Mouse (Mus musculus) right cerebral cortex, postnatal 14 days (tissue): ENCODE measurements around the gene Ptpn3.
"Not testable (repeated sequence)": the region's sequence is repeated elsewhere in the genome, so short reads cannot be mapped to it uniquely, and the experiment has no call there.

ENCODE experiments used
- DNase-seq: peaks from one replicate; pipeline ENCODE4 v3.0.0; 2022

Gene Ptpn3

GRCm38 (mm10) chr4:57214114-57214513 is 87.5 kb downstream of the Ptpn3 start:
- DNase-seq, result no peak

DNA sequence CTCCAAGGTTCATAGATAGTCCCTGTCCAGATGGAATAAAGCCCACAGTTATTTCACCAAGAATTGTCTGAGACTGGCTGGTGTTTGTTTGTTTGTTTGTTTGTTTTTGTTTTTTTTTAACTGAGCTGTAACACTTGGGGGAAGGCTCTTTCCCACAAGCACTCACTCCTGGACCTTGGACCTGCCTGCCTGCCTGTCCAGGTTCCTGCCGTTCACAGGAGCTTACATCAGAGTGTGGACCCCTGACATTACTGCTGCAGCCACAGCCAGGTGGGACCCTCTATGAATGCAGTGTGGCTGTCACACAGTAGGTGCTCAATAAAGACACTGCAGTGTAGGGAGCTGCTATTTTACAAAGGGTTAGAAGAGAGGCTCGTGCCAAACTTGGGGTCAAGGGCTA is 89.9 kb downstream of the Ptpn3 start:
- DNase-seq, result no peak

GRCm38 (mm10) chr4:57205908-57206307 is 95.7 kb downstream of the Ptpn3 start:
- no peak for DNase-seq

DNA sequence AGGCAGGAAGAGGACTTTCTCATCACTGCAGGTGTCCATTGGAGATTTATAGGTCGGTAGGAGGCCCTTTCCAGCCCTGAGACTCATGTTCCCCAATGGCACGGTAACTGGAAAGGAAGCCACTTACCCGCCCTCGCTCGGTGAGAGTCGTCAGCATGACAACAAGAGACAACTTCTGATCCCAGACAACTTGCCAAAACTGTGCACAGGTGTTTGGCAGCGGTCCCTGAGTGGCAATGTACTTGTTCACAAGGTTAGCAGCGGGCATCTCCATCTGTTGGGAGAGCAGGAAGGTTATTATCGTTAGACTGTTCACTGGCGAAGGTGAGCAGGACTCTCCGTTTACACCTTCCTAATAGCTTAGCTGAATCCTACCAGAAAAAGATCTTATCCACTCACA is 96.9 kb downstream of the Ptpn3 start:
- no peak for DNase-seq

GRCm38 (mm10) chr4:57202660-57203361 is 98.8 kb downstream of the Ptpn3 start:
- no peak for DNase-seq

- DNase-seq, result no peak
Measured at GRCm38 (mm10) chr4:57202132-57202531, 99.5 kb downstream of the Ptpn3 start.

DNA sequence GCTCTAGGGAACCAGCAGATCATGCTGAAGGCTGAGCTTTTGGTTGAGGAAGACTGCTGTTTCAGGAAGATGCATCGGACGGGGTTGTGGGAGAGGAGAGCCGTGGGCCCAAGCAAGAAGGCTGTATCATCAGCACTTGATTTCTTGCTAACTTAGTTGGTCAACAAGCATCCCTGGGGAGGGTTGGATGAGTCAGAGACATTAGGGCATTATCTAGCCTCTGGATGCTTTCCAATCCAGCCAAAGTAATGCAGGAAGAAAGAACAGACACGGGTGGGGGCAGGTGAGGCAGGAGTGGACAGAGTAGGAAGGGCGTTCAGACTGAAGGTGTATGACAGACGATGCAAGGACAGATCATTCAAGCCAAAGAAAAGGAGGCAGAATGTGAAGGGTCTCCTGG is 101.0 kb downstream of the Ptpn3 start:
- no peak for DNase-seq

GRCm38 (mm10) chr4:57198666-57199393 is 102.8 kb downstream of the Ptpn3 start:
- not testable (repeated sequence) for DNase-seq

DNA sequence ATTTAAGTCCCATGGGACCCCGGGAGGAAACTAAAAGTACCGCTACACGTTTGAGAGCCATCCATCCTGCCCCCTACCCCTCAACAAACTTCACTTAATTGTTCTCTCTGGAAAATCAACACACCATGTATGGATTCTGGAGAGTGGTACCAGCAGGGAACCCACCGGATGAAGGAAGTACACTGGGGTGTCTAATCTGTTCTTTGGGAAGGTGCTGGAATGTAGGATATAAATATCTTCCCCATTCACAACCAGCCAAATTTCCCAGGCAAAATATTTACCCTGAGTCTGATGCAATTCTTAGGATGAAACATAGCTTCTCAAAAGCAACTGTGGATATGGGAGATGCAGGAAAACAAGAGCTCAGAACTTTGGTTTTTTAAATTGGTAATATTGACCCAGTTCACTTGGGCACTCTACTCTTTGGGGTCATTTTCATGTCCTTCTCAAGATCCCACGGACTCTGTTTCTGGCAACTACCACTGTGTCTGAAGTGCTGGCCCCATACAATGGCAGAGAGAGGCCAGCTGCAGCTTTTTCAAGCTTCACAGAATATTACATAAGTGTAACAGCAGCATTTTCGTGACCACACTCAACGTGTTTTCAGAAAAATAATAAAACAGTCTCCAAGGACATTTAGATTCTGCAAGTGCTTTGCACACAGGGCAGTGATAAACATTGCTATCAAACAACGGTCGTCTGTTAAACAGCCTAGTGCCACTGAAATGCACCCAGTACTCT is 109.9 kb downstream of the Ptpn3 start:
- DNase-seq, result no peak

GRCm38 (mm10) chr4:57189881-57190280 is 111.8 kb downstream of the Ptpn3 start:
- DNase-seq, result no peak

DNA sequence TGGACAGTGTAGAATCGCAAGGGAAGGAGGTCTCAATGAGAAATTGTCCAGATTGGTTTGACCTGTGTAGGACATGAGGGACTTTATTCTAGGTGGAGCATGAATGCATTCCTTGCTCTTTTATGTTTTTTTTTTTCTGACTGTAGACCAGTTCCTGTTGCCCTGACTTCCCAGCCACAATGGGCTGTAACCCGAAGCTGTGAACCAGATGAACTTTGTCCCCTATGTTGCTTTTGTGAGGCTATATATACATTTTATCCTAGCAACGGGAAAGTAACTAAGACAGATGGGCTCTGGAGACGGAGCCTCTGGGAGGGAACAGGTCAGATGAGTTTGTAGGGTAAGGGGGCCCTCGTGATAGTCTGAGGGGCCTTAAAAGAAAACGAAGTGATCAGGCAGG is 115.6 kb downstream of the Ptpn3 start:
- no peak for DNase-seq

DNA sequence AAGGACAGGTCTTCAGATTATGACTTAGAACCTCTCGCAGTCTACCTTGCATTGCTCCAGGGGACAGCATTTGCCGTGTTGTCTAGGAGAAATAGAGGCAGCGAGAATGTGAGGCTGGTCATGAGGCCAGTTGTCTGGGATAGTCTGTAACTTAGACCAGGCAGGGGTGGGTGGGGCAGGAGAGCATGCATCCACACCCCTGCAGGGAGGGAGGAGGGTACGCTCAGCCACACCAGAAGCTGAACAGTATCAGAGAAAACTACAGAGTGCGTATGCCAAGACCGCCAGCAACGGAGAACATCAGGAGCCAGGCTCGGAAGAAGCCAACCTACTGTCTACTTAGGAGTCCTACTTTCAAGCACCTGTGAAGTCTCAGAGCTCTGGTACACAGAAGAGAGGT is 116.2 kb downstream of the Ptpn3 start:
- no peak for DNase-seq

- DNase-seq, result no peak
Measured at GRCm38 (mm10) chr4:57183493-57183892, 118.1 kb downstream of the Ptpn3 start.

DNA sequence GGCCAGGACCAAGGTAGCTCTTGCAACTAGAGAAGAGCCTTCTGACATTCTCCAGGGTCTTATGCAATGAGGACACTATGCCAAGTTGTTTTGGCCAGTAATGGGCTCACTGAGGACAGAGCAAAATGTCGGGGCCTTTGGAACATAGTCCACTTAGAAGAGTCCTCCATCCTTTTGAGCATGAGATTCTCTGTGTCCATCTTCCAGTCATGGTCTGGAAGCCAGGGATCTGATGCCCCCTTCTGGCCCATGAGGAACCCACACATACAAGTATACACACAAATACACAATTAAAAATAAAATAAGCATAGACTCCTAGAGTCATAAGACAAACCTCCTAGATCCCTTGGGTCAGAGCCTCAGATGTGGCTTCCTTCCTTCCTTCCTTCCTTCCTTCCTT is 120.1 kb downstream of the Ptpn3 start:
- DNase-seq, result no peak

GRCm38 (mm10) chr4:57178881-57179280 is 122.8 kb downstream of the Ptpn3 start:
- DNase-seq, result no peak

DNA sequence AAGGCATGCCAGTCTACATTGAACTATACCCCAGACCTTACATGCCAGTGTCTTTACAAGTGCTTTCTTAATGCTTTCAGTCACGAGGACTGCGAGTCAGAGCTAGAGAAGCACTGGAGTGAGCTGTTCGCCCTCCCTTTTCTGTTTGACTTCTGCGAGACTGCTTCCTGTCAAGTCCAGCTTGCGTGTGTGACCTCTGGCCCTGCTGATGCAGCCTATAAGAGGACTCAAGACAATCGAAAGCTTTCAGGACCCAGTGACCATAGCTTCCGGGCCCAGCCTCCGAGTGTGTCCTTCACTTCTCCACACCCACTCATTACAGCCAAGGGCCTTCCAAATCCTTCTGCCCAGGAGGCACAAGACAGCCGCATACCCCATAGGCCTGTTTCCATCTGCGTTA is 126.3 kb downstream of the Ptpn3 start:
- DNase-seq, result no peak

DNA sequence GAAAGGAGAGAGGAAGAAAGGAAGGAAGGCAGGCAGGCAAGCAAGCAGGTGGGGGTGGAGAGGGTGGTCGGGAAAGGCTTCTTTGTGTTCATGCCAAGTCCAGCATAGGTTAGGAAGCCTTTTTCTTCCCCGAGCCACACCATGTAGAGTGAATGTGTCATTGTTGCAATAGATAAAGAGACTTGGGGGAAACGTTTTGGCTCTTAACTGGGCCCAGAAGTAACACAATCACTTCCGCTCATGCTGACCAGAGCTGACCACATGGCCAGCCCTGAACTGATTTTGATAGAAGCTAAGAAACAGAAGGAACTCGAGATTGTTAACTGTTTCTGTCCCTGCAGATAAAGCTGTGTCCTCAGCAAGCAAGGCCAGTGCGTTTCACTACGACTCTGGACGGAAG is 128.8 kb downstream of the Ptpn3 start:
- DNase-seq, result no peak

DNA sequence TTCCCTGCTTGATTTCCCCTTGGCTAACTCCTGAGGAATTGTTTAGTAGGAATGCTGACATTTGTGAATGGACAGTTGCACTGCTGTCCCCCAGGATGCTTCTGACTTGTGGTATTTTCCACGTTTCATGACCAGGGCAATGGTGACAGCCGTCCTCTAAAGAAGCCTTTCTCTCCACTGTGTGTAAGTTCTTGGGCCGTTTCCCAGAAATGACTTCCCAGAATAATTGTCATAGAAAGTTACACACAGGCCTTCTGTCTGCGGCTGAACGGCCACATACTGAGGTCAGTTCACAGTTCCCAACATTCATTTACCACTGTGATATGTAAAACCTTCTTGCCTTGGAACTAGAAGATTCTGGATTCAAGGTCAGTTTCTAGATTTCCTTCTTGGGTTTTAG is 129.8 kb downstream of the Ptpn3 start:
- DNase-seq, result no peak

DNA sequence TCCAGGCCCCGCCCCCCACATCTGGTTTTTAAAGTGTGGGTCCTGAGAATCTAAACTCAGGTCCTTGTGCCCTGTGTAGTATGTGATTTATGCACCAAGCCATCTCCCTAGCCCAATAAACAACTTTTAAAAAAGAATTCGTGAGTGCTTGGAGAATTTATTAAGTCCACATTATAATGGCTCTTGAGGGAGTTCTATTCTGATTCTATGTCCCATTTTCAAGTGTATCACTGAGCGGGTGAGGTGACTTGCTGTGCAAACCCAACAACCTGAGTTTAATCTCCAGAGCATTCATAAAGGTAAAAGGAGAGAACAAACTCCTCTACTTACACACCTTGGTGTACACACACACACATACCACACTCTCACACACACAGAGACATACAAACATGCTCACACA is 133.0 kb downstream of the Ptpn3 start:
- no peak for DNase-seq

DNA sequence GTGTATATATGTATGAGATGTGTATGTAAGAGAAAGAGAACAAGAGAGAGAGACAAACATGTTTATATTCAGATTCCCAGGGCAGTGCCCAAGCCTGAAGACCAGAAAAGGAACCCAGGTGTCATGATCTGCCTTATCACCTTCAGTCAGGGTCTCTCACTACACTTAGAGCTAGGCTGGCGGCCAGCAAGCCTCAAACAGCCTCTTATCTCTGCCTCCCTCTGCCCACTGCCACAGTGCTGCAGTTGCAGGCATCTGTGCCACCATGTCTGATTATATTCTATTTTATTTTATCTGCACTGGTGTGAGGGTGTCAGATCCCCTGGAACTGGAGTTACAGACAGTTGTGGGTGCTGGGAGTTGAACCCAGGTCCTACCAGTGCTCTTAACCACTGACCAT is 133.4 kb downstream of the Ptpn3 start:
- DNase-seq, result no peak

DNA sequence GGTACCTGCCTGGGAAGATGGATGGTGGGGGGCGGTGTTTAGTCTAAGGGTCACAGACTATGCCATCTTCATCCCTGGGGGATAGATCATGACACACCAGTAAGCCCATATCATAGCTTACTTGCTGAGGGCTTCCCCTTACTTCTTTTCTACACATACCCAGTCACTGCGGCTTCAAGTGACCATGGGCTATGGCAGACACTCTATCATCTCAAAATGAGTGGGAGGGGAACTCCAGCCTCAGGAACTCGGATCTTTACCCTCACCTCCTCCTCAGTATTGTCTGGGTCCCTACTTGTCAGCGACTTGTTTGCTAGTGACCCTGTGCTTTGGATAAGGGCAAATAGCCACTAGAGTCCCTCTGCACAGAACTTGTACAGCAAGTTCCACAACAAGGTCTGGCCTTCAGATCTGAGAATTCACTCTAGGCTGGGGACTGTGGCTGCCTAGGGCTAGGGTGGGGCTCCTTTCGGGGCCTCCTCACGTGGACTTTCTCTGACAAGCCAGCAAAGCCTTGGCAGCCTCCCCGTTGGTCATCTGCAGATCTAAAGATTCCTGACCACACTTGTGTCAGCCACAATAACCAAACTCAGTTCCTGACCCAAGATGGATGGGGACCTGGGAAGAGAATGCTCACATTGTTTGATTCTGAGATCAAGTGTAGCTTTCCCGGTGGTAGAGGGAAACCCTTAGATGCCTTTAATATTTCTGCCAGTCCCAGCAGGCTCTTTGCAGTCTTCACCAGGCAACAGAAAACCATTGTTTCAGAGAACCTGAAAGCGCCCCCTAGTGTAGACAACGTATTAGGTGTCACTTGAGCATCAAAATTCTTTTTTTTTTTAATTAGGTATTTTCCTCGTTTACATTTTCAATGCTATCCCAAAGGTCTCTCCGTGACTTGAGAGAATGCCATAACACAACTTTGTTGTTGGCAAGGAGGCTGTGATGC is 134.4 kb downstream of the Ptpn3 start:
- no peak for DNase-seq

GRCm38 (mm10) chr4:57165654-57166053 is 136.0 kb downstream of the Ptpn3 start:
- no peak for DNase-seq
